Mouse (Mus musculus) 3T3-L1 (cell line): Measurements from ENCODE around the gene Serpinh1.

ENCODE experiments used
- DNase-seq: peaks from one replicate; pipeline ENCODE4 v3.0.0-alpha.2; 2015; ENCODE audit warnings: low read depth, low spot score

Gene Serpinh1

GRCm38 (mm10) chr7:99328847-99329246 is 24.2 kb downstream of the Serpinh1 start:
- DNase-seq: no peak

GRCm38 (mm10) chr7:99326128-99326527 is 26.9 kb downstream of the Serpinh1 start:
- DNase-seq: no peak

GRCm38 (mm10) chr7:99324810-99325209 is 28.2 kb downstream of the Serpinh1 start:
- no peak for DNase-seq

- no peak for DNase-seq
Observed at GRCm38 (mm10) chr7:99323321-99323700, 29.7 kb downstream of the Serpinh1 start.

GRCm38 (mm10) chr7:99322691-99323320 is 30.2 kb downstream of the Serpinh1 start:
- DNase-seq: peak; percentile 53

GRCm38 (mm10) chr7:99320524-99320923 is 32.5 kb downstream of the Serpinh1 start:
- no peak for DNase-seq

GRCm38 (mm10) chr7:99317475-99317874 is 35.6 kb downstream of the Serpinh1 start:
- DNase-seq: no peak

GRCm38 (mm10) chr7:99316207-99316606 is 36.8 kb downstream of the Serpinh1 start:
- no peak for DNase-seq

GRCm38 (mm10) chr7:99314565-99314964 is 38.5 kb downstream of the Serpinh1 start:
- DNase-seq: no peak

- no peak for DNase-seq
Observed at GRCm38 (mm10) chr7:99313253-99313652, 39.8 kb downstream of the Serpinh1 start.

- no peak for DNase-seq
Observed at GRCm38 (mm10) chr7:99312671-99313143, 40.3 kb downstream of the Serpinh1 start.

GRCm38 (mm10) chr7:99312058-99312457 is 41.0 kb downstream of the Serpinh1 start:
- DNase-seq: no peak

GRCm38 (mm10) chr7:99311433-99311832 is 41.6 kb downstream of the Serpinh1 start:
- peak; percentile 29 for DNase-seq

- DNase-seq: peak; percentile 8
Observed at GRCm38 (mm10) chr7:99306640-99307039, 46.4 kb downstream of the Serpinh1 start.

- DNase-seq: no peak
Observed at GRCm38 (mm10) chr7:99305688-99306087, 47.4 kb downstream of the Serpinh1 start.

GRCm38 (mm10) chr7:99304949-99305372 is 48.1 kb downstream of the Serpinh1 start:
- DNase-seq: peak; percentile 99

GRCm38 (mm10) chr7:99304029-99304428 is 49.0 kb downstream of the Serpinh1 start:
- peak; percentile 6 for DNase-seq

- DNase-seq: peak; percentile 9
Observed at GRCm38 (mm10) chr7:99300650-99301175, 52.3 kb downstream of the Serpinh1 start.
